8 mouse cellular contexts compared by ENCODE assay signal in the genomic region with DNA sequence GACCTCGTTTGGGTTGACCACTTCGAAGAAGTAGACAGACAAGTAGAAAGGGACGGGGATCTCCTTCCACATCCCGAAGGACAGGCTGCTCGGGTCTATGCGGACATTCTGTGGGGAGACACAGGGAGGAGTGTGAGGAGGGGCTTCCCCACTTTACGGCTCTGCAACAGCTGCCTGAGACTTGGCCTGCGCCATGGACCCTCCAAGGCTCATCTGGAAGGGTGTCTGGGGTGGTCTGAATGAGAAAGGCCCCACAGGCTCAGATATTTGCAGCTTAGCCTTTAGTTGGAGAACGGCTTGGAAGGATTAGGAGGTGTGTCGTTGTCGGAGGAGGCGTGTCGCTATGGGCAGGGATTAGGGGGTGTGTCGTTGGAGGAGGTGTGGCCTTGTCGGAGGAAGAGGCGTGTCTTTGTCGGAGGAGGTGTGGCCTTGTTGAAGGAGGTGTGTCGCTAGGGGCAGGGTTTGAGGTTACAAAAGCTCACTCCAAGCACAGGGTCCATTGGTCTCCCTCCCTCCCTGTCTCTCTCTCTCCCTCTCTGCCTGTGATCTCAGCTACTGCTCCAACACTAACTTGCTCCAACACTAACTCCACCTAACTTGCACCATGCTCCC. TPM values are rescaled to one million over a fixed set of nuclear protein-coding genes. Genes with fewer than 3 reads are reported as not detected.
DNase-seq lines count a peak whose midpoint lies in the region; ATAC-seq and TF ChIP-seq lines count a peak whose summit lies in the region.

No protein-coding gene starts in this region.

- no peak overlapping the region for H3K4me2 ChIP-seq in heart, embryonic 15.5 days
- H3K4me2 ChIP-seq in forebrain, embryonic 16.5 days (ENCODE audit: low read length), result no peak overlapping the region
- H3K4me2 ChIP-seq in midbrain, embryonic 12.5 days (replicated peaks), result peak overlapping the region; percentile 41

- no peak for DNase-seq in heart, postnatal 10 days
- peak; percentile 48 to 73 for DNase-seq in kidney, postnatal 25 days
- DNase-seq in cerebellum, adult 2 months, result no peak
- no peak for DNase-seq in thymus, postnatal 10 days (ENCODE audit: low spot score in 2 of 2)
- no peak for DNase-seq in layer of hippocampus, adult 11-12 months (ENCODE audit: low spot score)

- peaks cover 4% of the 10 kb centered on the region for H3K9me3 ChIP-seq in heart, embryonic 15.5 days (replicated peaks)
- H3K9me3 ChIP-seq in forebrain, embryonic 16.5 days (ENCODE audit: control insufficient read depth, low read length), result no peaks in the 10 kb centered on the region
- no peaks in the 10 kb centered on the region for H3K9me3 ChIP-seq in midbrain, embryonic 12.5 days

- intact Hi-C loops in heart, postnatal 10 days (cut with DNase I), result no loop called here

- TF ChIP-seq CTCF in cerebellum, adult 2 months (IDR thresholded peaks at IDR 0.05; ENCODE audit: borderline replicate concordance, insufficient read depth, low read depth, low read length), result no peak

- TF ChIP-seq POLR2A in cerebellum, adult 2 months (IDR thresholded peaks at IDR 0.05; ENCODE audit: borderline replicate concordance, insufficient read depth, low read length), result no peak

- H3K4me1 ChIP-seq in heart, embryonic 15.5 days (replicated peaks), result peaks cover 8% of the 10 kb centered on the region
- 0 out of 2 replicates have a peak, but pooled peaks cover 2% of the 10 kb centered on the region for H3K4me1 ChIP-seq in forebrain, embryonic 16.5 days (replicated peaks; ENCODE audit: control insufficient read depth, insufficient read depth, low read length)
- H3K4me1 ChIP-seq in midbrain, embryonic 12.5 days, result peaks cover 12% of the 10 kb centered on the region; the same call in 1 of the 2 replicates
- H3K4me1 ChIP-seq in cerebellum, adult 2 months (ENCODE audit: control insufficient read depth, insufficient read depth, low read length), result no peaks in the 10 kb centered on the region

- no peak overlapping the region for H3K9ac ChIP-seq in heart, embryonic 15.5 days
- no peak overlapping the region for H3K9ac ChIP-seq in forebrain, embryonic 16.5 days (replicated peaks; ENCODE audit: low read depth, low read length)
- no peak overlapping the region for H3K9ac ChIP-seq in midbrain, embryonic 12.5 days (replicated peaks)

- H3K27ac ChIP-seq in heart, embryonic 15.5 days, result no peak overlapping the region
- H3K27ac ChIP-seq in forebrain, embryonic 16.5 days (ENCODE audit: low read length), result no peak overlapping the region
- no peak overlapping the region for H3K27ac ChIP-seq in midbrain, embryonic 12.5 days (replicated peaks)
- H3K27ac ChIP-seq in cerebellum, adult 2 months (ENCODE audit: insufficient read depth, low read length), result no peak overlapping the region

- H3K4me3 ChIP-seq in heart, embryonic 15.5 days, result no peak overlapping the region
- no peak overlapping the region for H3K4me3 ChIP-seq in forebrain, embryonic 16.5 days (replicated peaks; ENCODE audit: low read length)
- peak overlapping the region; percentile 11; the same call in 1 of the 2 replicates for H3K4me3 ChIP-seq in midbrain, embryonic 12.5 days
- H3K4me3 ChIP-seq in cerebellum, adult 2 months (replicated peaks; ENCODE audit: insufficient read depth, low read depth, low read length), result no peak overlapping the region

- H3K36me3 ChIP-seq in heart, embryonic 15.5 days, result peaks cover 20% of the 10 kb centered on the region
- peaks cover 4% of the 10 kb centered on the region for H3K36me3 ChIP-seq in forebrain, embryonic 16.5 days (ENCODE audit: control insufficient read depth, insufficient read depth)
- peaks cover 10% of the 10 kb centered on the region for H3K36me3 ChIP-seq in midbrain, embryonic 12.5 days

- ATAC-seq in heart, embryonic 15.5 days (replicated peaks; ENCODE audit: insufficient number of reproducible peaks, insufficient read depth, low FRiP score, low read depth), result 0 out of 2 replicates have a peak, but pooled peaks have one; percentile 15
- ATAC-seq in forebrain, embryonic 16.5 days, result peak; percentile 52
- peak; percentile 91 for ATAC-seq in midbrain, embryonic 12.5 days (ENCODE audit: low FRiP score, low read depth)

- 36% methylated on average over 18 of the region's 18 CpGs for WGBS in heart, embryonic 15.5 days
- 20% methylated on average over 18 of the region's 18 CpGs for WGBS in forebrain, embryonic 16.5 days
- WGBS in midbrain, embryonic 12.5 days, result 17% methylated on average over 18 of the region's 18 CpGs
- 38% methylated on average over 18 of the region's 18 CpGs for WGBS in cerebellum, adult 2 months

- H3K27me3 ChIP-seq in heart, embryonic 15.5 days, result no peaks in the 10 kb centered on the region
- H3K27me3 ChIP-seq in forebrain, embryonic 16.5 days (replicated peaks; ENCODE audit: control insufficient read depth, insufficient read depth, low read length), result no peaks in the 10 kb centered on the region
- H3K27me3 ChIP-seq in midbrain, embryonic 12.5 days, result no peaks in the 10 kb centered on the region
- H3K27me3 ChIP-seq in cerebellum, adult 2 months (ENCODE audit: control insufficient read depth, insufficient read depth, low read length), result no peaks in the 10 kb centered on the region

RNA-seq across cellular contexts. Expression of gene Scarb1, which starts 36.5 kb away (rescaled TPM):
- polyA plus RNA-seq in heart, embryonic 15.5 days (2015; fragmentation: Nextera tagmentation; extraction: Ambion mirVana), result 54.8 and 68.1 TPM in 2 replicates
- 10 to 100 TPM; 62.6 to 73.8 TPM for total RNA-seq in heart, postnatal 10 days (2021)
- polyA plus RNA-seq in forebrain, embryonic 16.5 days (2015; fragmentation: Nextera tagmentation; extraction: Ambion mirVana), result 33.4 and 38.3 TPM in 2 replicates
- 27.8 and 30.2 TPM in 2 replicates for polyA plus RNA-seq in midbrain, embryonic 12.5 days (2016; fragmentation: Nextera tagmentation; extraction: Ambion mirVana)
- 16.8 and 19.9 TPM in 2 replicates for polyA plus RNA-seq in cerebellum, adult 2 months (2012; rRNA removed)

Comparison
In these comparisons a context has a peak if more than half of its experiments do, and no peak if none do; other contexts are left out.
1. ATAC-seq: peak in every context shown above with its lines; median percentile 91 in midbrain, embryonic 12.5 days; 52 in forebrain, embryonic 16.5 days; 15 in heart, embryonic 15.5 days.
2. DNase-seq: peak in kidney, postnatal 25 days (2 of 2); none in heart, postnatal 10 days (0 of 2), cerebellum, adult 2 months (0 of 2), thymus, postnatal 10 days (0 of 2) and layer of hippocampus, adult 11-12 months (single experiment).